Mouse (Mus musculus) kidney, adult 10 weeks (tissue): ENCODE measurements around the gene Gmcl1. TPM values are rescaled to one million over a fixed set of nuclear protein-coding genes. Genes with fewer than 3 reads are reported as not detected.

Experiments used
- polyA plus RNA-seq: library from polyadenylated mRNA; stranded (reverse); fragments of 350-450 nt; fragmentation: Illumina TruSeq; extraction: RNeasy Lipid Tissue Mini Kit (QIAGEN cat#74804); gene quantifications from one replicate; pipeline ENCODE4 v1.2.3, GENCODE M21; 2014; ENCODE audit warnings: low read depth, low replicate concordance

The Gmcl1 gene
- polyA plus RNA-seq = 53.1 TPM

GRCm38 (mm10) chr6:86733183-86733876 is at the start of gene Gmcl1:
Gmcl1 (minus strand) TSS chr6:86733383.

GRCm38 (mm10) chr6:86683872-86684654 is 49.1 kb downstream of the Gmcl1 start, which contains the start of gene Snrnp27:
Snrnp27 (minus strand) TSS chr6:86684522.

DNA sequence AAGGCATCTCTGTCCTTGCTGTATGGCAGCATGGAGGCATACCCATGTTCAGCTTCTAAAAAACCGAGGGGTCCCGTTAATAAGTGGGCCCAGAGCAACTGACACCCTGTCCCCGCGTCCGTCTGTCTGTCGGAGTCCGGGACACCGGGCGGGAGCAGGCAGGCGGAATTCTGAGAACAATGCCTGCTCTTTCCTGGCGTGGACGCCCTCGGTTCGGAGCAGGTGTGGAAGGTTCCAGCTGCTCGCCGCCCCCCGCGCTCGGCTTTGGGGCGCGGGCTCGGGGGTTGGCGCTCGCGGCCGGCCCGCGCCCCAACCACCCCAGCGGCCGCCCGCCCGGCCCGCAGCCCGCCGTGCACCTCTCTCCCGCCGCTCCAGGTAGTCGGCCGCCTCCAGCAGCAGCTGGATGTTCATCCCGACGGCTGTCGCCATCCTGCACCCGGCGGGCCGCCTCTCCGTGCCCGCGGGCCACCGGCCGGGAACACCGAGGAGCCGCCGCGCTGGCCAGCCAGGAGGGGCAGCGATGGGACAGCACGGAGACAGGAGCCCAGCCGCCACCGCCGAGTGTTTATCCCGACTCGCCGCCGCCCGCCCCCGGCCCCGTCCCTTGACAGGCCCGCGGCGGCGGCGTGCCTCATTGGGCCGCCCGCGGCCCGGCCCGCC is 64.5 kb downstream of the Gmcl1 start, which contains the start of gene Mxd1:
Gene Mxd1 (minus strand): TSS at position 582 of the 660 bp plus-strand sequence.

Other genes with a start within 250 kb of the Gmcl1 start
- 101 TPM for gene Pcbp1, start 207.1 kb downstream of the Gmcl1 start, polyA plus RNA-seq
- gene Asprv1, start 105.2 kb downstream of the Gmcl1 start, polyA plus RNA-seq = not detected
- gene Mxd1, start 64.2 kb downstream of the Gmcl1 start, polyA plus RNA-seq = 4.8 TPM
- 151 TPM for gene Snrnp27, start 48.9 kb downstream of the Gmcl1 start, polyA plus RNA-seq
- gene Anxa4, start 60.2 kb upstream of the Gmcl1 start, polyA plus RNA-seq = 168 TPM
- 16.9 TPM for gene Aak1, start 116.1 kb upstream of the Gmcl1 start, polyA plus RNA-seq